Mouse (Mus musculus): ENCODE results near the gene Ctsz.

Ctsz gene

DNA sequence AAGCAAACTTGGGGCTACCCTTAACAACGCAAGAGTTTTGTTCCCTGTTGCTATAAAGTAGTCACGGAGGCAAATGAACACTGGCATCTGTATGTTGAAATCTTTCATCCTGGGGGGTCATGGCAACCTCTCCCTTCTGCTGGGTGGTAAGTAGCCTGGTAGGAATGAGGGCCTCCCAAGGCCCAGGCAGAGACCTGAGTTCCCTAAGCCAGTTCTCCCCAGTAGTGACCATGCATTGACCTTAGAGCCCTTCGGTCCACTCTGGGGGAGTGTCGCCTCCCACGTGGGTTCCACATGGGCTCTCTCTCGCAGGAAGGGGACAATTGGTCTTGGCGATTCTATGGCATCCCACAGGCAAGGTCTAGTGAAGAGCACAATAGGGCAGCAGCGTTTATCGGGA is 1.1 kb upstream of the Ctsz start:
- DNase-seq, result no peak

DNA sequence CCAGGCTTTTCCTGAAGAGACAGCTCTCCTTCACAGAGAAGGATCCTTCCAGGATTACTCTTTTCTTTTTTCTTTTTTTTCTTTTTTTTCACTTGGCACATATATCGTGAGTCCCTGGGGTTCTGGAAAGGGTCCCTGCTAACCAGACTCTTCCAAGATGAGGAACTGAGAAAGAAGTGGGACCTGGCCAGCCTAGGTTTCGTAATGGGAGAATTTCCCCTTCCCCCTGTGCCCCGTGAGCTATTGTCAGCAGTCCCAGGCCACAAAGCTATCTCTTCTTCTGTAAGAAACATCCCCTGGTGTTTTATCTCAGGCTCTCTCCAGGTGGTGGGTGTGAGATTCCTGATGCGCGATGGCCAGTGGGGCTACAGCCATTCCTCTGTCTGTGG is 605 bp upstream of the Ctsz start:
- no peak for DNase-seq

DNA sequence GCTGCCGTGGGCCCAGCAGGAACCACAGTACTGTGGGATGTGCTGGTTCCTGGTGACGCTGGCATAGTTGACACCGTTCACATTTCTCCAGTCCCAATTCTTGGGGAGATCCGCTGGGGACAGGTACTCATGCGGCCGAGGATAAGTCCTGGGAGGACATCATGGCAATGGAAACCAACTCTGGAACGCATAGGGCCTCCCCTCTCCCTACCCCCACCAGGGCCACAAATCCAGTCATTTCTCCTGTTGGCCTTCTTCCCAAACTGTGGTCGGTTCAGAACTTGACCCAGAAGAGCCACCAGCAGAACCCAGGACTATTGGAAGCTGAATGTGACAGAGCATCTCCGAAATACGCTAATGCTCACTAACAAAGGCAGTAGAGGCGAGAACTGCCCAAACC is 658 bp downstream of the Ctsz start:
- DNase-seq, result no peak

DNA sequence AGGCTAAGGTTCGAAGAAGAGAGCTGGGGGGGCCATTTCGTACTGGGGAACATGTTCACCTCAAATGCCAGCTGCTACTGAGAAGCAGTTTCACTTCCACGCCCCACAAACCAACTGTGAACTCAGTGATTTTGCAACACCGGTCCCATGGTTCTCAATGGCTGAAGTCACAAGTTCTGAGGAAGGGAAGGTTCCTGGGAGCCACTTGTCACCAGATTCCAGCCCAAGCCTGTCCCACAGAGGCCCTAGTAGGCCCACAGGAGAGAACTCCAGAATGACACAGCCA is 1.2 kb downstream of the Ctsz start:
- DNase-seq, result no peak

GRCm38 (mm10) chr2:174436916-174437696 is 1.7 kb downstream of the Ctsz start:
- DNase-seq, result no peak

DNA sequence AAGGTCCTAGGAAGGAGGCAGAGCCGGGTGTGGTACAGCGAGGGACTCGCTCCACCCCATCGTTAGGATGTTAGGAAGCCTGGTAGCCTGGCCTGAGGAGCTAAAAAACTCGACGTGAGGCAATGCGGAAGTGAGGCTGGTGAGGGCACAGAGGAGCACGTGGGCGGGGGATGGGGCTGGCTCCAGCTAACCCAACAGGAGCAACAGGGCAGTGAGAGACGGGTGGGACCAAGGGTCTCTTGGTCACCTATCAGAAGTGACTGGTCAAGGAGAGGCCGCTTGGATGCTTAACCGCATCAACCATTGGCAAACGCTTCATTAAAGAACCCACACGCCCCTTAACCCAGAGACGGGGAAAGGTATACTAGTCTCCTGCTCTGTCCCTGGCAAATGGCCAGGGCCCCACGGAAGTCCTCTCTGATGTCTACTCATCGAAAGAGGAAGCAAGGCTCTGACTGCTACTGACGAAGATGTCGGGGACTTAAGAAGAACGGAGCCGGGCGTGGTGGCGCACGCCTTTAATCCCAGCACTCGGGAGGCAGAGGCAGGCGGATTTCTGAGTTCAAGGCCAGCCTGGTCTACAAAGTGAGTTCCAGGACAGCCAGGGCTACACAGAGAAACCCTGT is 2.6 kb downstream of the Ctsz start:
- DNase-seq, result no peak

DNA sequence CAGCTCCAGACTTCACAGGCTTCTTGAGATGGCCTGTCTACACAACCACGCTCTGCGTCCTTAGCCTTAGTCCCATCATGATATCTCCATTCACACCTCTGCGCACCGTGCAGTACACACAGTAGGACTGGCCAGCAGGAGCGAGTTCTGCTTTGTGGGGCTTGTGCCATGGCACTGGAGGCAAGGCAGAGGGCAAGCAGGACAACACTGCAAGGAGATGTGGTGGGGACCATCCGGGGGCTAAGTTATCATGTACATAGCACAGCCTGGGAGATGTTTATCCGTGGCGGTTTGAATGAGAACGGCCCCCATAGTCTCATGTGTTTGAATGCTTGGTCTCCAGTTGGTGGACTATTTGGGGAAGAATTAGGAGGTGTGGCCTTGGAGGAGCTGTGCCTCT is 3.9 kb downstream of the Ctsz start:
- no peak for DNase-seq

DNA sequence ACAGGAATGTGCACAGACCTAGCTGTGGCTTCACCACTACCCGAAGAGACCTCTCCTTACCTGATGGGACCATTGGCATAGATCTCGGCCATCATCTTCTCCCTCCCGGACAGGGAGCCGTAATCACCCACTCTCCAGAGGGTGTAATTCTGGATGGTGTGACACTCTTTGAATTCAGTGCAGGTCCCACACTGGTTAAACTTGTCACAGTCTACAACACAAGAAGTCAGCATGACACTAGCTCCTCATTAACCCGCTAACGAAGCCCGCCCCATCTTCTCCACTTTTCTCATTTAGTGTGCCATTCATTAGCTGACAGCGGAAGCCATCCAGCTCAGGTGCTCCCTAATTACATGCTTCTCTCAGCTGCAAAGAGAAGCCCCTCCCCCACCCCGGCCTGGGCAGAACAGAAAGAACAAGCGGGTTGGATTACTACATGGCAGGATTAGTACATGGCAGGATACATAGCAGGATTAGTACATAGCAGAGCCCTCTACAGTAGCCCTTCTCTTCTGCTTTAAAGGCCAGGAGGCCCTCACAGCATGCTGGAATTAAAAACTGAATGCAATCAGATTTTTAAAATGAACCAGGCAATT is 9.7 kb downstream of the Ctsz start:
- DNase-seq, result no peak

- DNase-seq, result no peak
Measured at GRCm38 (mm10) chr2:174428076-174428835, 10.6 kb downstream of the Ctsz start.

DNA sequence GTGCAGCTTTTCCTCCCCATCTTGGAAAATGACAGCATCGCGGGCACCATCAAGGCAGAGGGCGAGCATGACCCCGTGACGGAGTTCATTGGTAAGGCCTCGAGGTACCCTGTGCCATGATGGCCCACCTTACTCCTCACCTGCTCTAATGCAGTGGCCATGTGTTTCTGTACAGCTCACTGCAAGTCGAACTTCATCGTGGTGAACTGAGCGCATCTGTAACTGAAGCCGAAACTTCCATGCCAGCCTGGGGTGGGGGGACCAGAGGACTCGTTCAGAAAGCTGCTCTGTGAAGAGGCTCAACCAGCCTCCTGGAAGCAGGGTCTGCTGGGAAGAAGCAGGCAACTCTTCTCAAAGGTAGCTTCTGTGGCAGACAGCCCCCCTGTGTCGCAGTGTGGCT is 12.0 kb downstream of the Ctsz start:
- no peak for DNase-seq

- DNase-seq, result no peak
Measured at GRCm38 (mm10) chr2:174424301-174425085, 14.3 kb downstream of the Ctsz start.

DNA sequence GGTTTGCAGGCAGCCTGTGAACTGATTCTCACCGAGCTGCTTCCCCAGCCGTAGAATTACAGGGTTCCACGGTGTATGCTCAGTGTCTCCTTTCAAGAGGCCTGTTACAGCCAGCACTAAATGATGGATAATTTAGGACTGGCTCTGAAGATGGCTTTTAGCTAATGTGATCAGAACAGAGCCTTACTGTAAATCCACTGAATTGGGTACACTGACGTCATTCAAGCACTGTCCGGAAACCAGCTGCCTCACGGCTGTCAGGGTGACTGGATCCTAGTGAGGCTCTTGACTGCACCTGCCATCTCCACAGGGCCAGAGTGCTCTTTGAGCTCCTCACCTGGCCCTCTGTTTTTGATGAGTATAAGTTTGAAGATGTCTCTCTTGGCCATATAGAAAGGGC is 17.7 kb downstream of the Ctsz start:
- no peak for DNase-seq

- peak; percentile 92 to 96 for DNase-seq
Measured at GRCm38 (mm10) chr2:174415731-174416310, 23.0 kb downstream of the Ctsz start, which contains the start of gene Nelfcd. Gene Nelfcd, plus strand, starts transcription at chr2:174415804.

GRCm38 (mm10) chr2:174415001-174415730 is 23.7 kb downstream of the Ctsz start:
- DNase-seq, result no peak

DNA sequence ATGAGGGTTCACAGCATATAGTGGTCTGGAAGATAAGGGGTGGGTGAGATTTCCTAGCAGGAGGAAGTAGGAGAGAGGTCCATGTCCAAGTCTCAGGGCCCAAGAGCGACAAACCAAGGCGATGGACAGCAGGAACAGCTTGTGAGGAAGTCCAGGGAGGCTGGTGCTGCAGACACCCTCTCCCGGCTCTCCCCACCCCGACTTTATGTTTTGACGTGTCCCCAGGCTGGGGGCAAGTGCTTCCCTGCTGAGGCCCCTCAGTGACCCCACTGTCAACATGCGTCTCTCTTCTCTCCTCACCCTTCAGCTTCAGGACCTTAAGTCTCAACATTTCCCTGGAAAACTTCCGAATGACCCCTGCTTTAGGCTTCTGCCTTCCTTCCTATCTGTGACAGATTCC is 25.7 kb downstream of the Ctsz start:
- no peak for DNase-seq

DNA sequence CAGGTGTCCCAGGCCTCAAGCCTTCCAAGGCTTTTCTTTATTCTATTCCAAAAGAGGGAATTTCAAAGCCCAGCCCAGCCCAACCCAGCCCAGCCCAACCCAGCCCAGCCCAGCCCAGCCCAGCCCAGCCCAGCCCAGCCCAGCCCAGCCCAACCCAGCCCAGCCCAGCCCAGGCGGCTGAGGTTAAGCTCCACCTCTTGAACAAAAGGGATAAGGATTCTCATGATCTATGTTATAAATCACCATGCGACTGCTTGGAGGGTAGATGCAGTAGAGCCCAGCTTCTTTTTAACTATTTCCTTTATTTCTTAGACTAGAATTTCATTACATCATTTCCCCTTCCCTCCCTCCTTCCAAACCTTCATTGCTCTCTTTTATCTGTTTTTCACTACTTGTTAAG is 28.6 kb downstream of the Ctsz start:
- DNase-seq, result no peak

DNA sequence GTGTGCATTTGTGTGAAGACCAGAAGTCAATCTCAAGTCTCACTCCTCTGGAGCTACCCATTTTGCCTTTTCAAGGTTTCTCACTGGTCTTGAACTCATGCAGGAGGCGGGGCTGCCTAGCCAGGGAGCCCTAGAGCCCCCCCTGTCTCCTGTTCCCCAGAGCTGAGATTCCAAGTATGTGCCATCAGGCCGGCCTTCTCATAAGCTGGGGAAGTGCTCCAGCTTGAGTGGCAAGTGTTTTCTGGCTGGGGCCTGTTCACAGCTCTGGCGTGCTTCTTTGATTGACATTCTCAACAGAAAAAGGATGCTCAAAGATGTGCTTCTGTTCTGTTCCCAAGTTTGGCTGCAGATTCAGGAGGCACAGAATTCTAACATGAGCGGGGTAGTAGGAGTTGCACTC is 38.4 kb downstream of the Ctsz start:
- no peak for DNase-seq

DNA sequence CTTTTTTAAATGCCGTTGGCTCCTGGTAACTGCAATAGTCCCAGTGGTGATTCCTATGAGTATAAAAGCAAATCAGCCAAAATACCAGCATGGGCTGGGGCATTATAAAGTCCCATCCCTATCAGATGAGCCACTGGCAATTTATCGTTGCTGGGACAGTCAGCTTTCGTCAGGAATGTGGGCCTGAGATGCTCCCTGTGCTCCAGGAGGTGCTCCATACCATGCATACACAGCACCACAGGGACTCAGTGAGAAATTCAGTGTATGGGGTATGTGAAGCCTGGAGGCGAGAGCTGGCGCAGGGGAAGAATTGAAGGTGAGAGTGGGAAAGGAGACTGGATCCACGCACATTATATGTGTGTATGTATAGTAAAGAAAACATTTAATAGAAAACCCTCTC is 41.0 kb downstream of the Ctsz start:
- no peak for DNase-seq

- DNase-seq, result no peak
Measured at GRCm38 (mm10) chr2:174397065-174397464, 41.8 kb downstream of the Ctsz start.

DNA sequence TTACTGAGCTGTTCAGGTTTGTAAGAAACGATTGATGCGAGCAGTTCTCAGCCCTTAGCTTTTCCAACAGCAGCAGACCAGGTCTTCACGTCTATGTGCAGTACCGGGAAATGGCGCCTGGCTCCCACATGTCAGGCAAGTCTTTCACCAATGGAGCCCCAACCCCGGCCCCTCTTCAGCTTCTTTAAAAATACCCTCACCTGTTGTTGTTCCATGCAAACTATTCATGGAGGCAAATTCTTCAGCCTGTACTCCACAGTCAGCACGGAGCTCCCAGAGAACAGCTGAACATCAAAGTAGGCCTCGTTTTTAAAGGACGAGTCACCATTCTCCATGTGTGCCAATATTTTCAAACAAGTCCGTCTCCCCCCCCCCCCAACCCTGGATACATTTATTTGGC is 42.2 kb downstream of the Ctsz start:
- DNase-seq, result no peak

DNA sequence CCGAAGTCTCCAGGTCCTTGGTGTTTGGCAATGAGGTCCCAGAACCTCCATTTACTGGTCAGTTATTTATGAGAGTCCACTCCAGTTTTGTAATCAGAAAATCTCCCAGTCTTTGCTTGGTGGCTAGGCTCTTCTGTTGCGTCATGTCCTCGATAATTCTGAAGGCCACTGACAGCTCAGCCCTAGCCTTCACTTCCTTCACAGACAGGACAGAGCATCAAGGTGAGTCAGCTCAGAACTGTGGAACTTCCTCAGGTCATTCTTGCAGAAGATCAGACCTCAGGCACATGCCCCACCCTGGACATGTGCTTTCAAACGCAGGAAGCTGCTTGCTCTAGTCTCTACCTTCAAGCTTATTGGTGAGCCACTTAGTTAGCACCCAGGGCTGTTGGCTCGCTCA is 45.5 kb downstream of the Ctsz start:
- no peak for DNase-seq

DNA sequence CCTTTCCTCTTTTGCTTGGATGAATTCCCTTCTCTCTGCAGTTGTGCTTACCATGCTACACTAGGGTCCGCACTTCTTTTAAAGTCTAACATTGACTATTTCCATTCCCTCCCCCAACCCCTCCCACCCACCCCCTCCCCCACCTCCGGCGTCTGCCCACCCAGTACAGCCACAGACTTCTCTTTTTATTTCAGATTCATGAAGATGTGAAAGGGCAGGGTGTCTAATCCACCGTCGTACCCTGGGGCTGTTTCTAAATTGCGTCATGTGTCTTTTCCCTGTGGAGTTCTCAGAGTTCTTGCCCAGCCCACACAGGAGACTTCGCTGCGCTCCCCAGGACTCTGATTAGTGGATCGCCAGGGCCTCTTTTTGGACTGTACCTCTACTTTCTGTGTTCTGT is 46.3 kb downstream of the Ctsz start:
- no peak for DNase-seq

Measured in cerebellum, adult 18-20 months (tissue).